Mouse (Mus musculus): Measurements from ENCODE around the gene Hoxd3.

The Hoxd3 gene

DNA sequence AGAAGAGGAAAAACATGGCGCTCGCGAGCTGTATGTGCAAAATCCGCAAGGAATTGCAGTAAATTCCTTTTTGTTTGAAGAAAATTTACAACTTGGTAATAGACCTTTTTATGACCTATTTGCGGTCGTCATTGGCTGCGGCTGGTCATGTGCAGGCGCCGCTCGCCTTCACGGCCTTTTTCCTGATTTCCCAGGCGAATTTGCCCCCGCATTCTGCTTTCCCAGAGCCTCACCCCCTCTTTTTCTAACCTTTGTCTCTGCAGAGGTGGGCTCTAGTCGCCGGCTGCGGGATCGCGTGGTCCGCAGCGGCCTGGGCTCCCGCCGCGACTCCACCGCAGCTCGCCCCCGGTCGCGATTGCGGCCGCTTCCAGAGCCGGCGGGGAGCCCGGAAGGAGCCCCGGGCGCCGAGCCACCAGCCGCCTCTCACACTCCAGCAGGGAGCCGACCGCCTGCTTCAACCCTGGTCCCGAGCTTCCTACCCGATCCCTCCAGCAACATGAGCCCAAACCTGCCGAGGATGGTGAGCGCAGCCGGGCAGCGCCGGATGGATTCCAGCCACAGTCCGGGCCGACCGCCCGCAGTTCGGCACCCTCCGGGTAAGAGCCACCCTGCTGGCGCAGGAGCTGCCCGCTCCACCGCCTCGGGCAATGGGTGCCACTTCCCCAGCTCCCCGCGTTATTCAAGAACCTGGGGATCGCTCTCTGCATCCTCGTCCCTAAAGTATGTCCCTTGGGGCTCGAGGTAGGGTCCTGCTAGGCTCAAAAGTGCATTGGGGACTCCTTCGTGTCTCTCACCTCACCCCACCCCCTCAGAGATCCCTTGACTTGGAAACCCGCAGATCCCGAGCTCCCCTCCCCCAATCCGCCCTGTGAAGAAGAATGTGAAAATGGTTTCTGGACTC, at the start of gene Hoxd3, which contains the start of gene Hoxd4:
TSS of gene Hoxd3 (plus strand) at position 207 of the 901 bp plus-strand sequence.
TSS of gene Hoxd4 (plus strand) at position 209 of the 901 bp plus-strand sequence.
- DNase-seq (ENCODE audit: low spot score): no peak

DNA sequence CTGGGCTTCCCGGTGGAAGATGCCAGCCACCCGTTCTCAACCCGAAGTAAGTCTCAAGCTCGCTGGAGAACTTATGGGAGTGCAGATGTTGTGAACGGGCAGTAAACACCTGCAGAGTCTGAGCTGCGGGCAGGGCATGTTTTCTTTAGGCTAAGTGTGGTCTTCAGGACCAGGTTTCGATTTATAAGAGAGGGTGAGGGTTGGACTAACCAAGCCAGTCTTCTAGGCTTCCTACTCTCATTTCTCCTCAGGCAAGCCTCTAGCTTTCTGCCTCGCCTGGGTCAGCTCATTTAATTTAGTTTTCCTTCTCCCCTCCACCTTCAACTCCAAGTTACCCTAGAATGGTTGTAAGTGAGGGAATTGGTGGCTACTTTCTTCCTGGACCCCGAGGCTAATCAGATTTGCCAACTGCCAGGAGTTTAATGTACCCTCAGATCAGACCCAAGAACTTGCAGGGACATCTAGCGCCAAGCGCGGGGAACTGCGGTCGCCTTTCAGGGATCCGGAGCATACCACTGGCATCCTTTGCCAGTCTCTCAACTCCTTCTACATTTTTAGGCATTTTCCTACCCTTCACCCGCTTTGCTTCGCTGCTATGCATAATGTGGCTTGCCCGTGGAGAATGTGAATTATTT, 48.3 kb upstream of the Hoxd3 start:
- peak; percentile 84 for DNase-seq (ENCODE audit: low spot score)

DNA sequence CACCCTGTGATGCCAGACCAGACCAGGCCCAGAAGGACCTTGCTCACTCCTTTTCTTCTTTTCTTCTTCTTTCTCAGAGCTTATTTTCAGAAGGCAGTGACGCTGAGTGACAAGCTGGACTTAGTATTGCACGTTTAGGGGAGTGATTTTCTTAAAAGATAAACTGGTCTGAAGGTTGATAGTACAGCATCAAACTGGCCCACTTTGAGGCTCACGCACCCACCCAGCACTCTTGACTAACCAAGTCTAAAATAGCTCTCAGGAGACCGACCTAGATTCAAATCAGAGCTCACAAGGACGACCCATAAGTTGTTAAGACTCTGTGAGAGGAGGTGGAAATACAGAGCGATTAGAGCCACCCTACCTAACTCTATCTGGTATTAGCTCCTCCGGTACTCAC, 45.3 kb upstream of the Hoxd3 start:
- DNase-seq (ENCODE audit: low spot score): no peak

DNA sequence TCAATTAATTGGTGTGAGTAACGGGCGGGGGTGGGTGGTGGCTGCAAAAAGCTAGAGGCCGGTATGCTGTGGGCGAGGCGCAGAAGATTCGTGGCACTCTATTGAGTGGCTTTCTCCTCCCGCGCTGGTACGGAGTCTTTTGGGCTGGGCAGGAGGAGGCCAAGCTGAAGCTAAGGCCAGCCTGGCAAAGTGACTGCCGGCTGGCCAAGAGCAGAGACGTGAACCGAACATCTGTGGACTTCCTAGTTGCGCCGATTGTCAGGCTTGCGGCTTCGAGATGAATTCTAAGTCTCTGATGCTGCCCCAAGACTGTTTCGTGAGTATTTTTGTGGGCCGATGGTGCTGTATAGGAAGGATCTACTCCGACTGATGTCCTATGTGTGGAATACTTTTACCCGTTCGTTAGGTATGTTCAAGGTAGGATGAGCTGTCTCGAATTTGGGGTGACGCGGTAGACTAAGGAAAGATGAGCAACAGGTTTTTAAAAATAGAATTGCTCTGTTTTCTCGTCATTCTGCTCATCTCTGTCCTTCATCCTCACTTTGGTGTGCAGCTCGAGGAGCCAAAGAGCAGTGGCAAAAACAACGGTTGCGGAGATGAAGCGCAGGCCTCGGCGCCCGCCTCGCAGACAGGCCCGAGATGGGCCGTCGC, 44.4 kb upstream of the Hoxd3 start:
- no peak for DNase-seq (ENCODE audit: low spot score)

DNA sequence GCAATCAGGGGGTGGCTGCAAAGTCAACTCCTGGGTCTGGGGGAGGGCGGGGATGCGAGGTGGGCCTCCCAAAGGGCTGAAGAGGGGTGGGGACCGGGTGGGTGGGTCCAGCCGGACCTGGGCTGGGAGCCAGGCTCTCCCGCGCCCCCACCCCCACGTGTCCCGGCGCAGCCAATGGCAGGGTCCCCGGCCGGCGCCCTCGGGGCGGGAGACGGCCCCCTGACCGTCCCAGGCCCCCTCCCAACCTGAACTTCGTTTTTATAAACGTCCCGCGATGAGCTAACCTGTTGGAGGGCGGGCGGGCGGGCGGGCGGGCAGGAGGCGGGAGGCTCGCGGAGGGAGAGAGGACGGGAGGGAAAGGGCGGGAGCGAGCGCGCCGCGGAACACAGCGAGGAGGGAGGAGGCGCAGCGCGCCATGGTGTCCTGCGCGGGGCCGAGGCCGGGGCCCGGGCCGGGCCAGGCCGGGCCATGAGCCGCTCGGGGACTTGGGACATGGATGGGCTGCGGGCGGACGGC, 43.8 kb upstream of the Hoxd3 start, which contains the start of gene Hoxd13:
TSS of gene Hoxd13 (plus strand) at position 469 of the 516 bp plus-strand sequence.
- DNase-seq (ENCODE audit: low spot score): no peak

DNA sequence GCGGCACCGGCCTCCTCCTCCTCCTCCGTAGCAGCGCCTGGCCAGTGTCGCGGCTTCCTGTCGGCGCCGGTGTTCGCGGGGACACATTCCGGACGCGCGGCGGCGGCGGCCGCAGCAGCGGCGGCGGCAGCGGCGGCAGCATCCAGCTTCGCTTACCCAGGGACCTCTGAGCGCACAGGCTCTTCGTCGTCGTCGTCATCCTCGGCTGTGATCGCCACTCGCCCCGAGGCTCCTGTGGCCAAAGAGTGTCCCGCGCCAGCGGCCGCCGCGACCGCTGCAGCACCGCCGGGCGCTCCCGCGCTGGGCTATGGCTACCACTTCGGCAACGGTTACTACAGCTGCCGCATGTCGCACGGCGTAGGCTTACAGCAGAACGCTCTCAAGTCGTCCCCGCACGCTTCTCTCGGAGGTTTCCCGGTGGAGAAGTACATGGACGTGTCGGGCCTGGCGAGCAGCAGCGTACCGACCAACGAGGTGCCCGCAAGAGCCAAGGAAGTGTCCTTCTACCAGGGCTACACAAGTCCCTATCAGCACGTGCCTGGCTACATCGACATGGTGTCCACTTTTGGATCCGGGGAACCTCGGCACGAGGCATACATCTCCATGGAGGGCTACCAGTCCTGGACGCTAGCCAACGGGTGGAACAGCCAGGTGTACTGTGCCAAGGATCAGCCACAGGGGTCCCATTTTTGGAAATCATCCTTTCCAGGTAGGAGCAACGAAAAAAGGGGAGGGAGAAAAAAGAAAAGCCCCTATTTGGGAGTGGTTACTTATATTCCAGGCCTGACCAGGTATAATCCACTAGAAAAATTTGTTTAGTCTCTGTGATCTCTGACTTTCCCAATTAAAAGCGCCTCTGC, 43.1 kb upstream of the Hoxd3 start:
- no peak for DNase-seq (ENCODE audit: low spot score)

DNA sequence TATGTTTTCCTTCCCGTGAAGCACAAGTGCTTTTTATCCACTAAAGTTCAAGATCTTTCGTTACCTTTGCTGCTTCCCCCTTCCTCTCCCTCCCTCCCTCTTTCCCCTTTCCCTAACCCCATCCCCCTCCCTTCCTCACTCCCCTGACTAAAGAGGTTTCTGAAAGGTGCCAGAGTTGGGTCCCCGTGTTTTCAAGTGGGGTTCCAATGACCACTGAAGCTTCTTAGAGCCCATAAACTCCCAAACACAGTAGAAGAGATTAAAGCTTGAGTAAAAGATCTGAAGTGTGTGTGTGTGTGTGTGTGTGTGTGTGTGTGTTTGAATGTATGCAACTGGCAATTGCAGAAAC, 42.5 kb upstream of the Hoxd3 start:
- DNase-seq (ENCODE audit: low spot score): no peak

DNA sequence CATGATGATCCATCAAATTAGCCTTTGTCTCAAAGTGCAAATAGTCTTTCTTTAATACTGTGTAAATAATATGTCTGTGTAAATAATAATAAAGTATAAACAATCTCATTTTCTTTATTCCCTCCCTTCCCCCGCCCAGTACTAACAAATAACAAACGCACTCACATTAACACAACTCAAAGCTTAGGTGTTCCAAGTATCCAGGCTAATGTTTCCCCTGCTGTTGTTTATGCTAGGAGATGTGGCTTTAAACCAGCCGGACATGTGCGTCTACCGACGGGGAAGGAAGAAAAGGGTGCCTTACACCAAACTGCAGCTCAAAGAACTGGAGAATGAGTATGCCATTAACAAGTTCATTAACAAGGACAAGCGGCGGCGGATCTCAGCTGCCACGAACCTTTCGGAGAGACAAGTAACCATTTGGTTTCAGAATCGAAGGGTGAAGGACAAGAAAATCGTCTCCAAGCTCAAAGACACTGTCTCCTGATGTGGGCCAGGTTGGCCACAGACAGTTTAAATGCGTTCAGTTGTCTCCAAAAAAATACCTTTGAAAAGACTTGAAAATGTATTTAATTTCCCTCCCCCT, 42.0 kb upstream of the Hoxd3 start:
- no peak for DNase-seq (ENCODE audit: low spot score)

DNA sequence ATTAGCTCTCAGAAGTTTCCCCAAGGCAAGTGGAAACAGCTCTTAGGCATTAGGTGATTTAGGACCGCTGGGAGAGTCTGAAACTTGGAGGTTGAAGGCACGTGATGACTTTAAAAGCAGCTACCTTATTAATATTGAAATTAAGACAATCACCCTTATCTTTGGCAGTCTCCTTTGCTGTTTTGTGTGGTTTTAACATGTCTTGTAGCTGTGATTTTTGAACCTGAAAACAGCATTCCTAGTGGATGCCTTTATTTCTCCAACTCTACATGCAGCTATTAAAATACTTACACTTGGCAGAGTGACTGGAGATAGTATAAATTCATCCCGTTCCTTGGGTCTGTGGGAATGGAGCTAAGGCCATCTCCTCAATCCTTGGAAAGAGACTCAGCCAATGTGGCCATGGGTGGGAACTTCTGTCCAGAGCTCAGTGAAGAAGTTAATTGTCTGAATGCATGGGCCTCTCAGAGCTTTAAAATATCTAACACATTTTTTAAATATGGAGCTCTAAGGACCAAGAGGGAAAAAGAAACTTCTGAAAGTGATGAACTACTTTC, 41.0 kb upstream of the Hoxd3 start:
- DNase-seq (ENCODE audit: low spot score): no peak

DNA sequence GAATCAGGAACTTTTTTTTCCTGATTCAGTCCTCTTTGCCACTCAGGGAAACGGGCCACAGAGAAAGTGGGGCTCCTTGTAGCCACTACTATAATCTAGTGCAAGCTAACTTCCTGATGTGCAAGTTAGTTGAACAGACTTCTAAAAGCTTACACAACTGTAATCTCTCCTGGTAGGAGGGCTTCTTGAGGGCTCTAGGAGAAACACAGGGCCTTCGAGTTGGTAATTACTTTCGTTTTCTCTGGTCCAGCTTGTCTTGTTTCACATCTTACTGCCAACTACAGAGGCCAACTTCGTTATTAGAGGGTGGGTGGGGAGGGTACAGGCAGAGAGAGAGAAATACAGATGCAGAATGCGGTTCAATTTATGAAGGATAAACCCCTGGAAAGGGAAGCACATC, 39.9 kb upstream of the Hoxd3 start:
- no peak for DNase-seq (ENCODE audit: low spot score)

DNA sequence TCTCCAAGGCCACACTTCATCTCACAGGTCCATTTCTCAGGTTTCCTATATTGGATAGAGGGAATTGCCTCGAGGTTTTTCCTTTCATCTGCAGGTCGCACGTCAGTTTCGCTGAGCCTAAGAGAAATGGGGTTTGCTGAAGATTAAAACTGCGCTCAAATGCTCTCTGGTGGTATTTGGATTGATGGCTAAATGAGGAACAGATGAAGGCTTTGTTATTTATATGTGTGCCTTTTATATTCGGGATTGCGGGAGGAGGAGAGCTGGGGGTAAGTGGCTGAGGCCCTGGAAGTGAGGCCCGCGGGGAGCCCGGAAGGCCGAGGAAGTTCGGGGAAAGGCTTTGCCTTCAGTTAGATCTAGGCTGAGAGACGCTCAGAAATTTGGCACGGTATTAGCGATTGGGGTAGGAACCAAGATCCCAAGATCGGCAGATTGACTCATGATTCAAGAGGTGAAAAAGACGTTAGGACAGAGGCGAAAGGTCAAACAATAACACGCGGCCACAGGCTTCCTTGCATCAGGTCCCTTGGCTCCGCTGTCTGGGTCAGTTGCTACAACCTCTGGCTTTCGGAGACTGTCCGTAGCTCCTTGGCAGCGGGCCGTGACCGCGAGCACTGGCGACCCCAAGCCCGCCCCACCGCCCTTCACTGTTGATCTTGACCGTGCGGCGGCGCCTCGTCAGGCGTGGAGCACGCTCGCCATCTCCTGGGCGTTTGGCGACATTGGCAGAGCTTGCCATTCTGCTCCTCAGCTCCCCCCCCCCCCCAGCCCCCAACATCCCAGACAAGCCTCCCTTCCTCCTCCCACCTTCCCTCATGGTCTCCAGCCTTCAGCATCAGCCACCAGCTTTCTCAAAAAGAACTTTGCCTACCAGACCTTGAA, 39.0 kb upstream of the Hoxd3 start:
- peak; percentile 89 for DNase-seq (ENCODE audit: low spot score)

DNA sequence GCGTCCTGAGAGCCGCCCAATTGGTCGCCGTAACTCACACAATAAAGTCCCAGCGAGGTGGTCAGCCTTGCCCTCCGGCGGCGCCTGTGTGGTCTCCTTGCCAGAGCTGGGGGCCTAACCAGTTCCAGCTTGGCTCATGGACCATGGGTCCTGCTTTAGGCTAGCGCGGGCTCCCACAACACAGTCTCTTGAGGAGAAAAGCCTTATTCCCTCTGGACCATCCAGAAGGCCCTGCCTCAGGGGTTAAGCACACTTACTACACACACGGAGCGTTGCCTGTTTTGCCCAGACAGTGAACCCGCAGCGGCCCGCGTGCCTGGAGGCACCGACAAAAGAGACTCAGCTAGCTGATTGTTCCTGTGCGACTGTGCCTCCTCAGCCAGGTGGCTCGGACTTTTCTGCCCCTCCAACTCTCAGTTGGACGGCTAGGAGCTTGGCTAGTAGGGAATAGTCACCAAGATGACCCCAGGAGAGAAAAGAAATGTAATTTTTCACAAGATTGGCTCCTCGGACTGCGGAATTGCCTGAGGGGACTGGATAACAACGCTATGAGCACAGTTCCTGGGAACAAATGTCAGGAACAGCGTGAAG, 37.8 kb upstream of the Hoxd3 start:
- no peak for DNase-seq (ENCODE audit: low spot score)

DNA sequence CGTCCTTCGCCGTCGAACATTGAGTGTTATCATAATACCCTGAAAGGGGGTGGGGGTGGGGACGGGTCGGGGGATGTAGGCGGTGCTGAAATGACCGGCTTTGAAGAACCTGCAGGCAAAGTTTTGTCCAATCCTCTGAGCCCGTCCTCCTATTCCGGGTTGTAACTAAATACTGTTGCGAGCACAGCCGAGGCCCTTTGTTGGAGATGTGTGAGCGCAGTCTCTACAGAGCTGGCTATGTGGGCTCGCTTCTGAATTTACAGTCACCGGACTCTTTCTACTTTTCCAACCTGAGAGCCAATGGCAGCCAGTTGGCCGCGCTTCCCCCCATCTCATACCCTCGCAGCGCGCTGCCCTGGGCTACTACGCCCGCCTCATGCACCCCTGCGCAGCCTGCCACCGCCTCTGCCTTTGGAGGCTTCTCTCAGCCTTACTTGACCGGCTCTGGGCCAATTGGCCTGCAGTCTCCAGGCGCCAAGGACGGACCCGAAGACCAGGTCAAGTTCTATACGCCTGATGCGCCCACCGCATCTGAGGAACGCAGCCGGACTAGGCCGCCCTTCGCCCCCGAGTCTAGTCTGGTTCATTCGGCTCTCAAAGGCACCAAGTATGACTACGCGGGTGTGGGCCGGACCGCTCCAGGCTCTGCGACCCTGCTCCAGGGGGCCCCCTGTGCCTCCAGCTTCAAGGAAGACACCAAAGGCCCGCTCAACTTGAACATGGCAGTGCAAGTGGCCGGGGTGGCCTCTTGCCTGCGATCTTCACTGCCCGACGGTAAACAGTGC, 36.7 kb upstream of the Hoxd3 start, which contains the start of gene Hoxd12:
TSS of gene Hoxd12 (plus strand) at position 133 of the 785 bp plus-strand sequence.
- no peak for DNase-seq (ENCODE audit: low spot score)

DNA sequence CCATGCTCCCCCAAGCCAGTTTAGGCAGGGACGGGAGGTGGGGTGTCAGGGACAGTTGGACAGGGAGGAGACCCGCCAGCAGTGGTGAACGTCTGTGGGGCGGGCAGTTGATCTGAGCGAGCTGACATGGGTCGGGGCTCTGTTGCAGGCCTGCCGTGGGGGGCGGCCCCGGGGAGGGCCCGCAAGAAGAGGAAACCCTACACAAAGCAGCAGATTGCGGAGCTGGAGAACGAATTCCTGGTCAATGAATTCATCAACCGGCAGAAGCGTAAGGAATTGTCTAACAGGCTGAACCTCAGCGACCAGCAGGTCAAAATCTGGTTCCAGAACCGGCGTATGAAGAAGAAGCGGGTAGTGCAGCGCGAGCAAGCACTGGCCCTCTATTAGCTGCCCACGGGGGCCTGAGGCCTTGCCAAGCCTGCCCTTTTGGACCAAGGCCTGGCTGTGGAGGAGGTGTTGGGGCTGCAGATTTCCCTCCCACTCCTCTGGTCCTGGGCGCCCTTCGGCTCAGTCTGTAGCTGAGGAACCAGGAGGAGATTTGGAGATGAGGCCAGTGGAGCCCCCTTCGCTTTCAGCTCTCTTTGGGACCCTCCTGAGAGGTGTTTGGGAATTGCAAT, 36.0 kb upstream of the Hoxd3 start:
- no peak for DNase-seq (ENCODE audit: low spot score)

DNA sequence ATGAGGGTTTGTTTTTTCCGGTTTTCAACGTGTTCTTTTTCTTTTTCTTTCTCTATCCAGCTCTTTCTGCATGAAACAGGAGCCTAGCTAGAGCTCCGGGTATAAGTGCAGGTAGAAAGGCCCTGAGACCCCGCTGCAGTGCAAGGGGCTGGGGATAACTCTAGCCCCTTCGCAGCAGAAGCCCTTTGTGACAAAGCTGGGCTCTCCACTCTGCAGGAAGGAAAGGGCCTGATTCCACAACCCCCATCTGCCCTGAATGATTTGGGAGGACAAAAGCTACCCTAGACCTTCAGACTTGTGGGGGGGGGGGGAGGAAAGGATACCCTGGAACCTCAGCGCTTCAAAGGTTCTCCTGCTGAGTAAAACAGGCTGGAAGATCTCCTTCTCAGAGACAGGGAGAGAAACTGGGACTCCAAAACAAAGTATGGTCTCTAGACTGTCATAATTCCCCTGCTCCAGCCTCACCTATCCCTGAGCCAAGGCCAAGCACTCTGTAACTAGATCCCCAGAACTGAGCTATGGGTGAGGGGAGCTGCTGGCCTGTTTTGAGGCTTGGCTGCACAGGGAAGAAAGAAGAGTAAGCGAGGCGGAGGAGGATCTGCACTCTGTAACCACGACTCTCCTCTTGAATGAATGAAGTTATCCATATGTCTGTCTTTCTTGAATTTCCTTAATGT, 35.2 kb upstream of the Hoxd3 start:
- no peak for DNase-seq (ENCODE audit: low spot score)

DNA sequence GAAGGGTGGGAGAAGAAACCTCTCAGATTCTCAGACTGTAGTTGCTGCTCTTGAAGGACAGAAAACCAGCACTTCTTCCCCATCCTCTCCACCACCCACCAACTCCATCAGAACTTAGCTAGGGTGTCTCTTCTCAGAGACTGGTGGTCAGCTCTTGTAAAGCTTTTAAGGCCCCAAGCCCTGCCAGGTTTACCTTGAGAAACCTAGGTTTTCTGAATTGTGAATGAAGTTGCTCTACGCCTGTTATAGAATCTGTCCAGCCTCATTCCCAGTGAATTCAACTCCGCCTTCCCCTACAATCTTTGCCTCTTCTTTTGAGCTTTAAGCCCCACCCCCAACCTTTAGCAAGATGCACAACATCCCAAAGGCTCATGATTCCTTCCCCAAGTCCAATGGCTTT, 34.6 kb upstream of the Hoxd3 start:
- no peak for DNase-seq (ENCODE audit: low spot score)

DNA sequence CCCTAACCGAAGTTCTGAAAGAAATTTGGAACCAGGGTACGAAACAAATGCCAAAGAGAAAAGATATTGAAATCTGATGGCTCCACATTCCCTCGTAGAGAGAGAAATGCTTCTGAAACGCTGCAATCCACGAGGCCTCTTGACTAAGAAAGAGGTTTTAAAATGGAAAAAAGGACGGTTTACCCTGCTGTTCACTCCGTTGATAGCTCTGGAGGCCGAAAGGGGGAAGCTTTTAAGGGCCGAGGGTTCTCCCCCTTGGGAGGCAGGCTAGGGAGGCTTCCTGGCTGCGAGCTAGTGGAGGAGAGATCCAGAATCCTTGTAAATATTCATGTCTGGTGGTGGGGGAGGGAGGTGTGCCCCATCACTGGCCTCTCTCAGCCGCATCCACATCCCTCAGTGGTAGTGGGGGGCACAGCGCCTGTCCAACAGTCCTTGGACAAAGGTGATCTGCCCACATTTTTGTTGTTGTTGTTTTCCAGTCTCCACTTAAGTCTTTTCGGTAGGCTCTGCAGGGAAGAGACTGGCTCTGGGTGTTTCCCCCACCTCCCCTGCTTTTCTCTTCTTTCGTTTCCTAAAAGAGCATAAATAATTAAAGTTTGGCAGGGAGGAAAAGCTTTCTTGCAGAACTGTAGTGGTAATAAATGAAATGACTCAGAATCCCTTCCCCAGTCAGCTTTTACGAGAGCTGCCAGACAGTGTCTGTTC, 32.7 kb upstream of the Hoxd3 start, which contains the start of gene Hoxd11:
TSS of gene Hoxd11 (plus strand) at position 667 of the 705 bp plus-strand sequence.
- DNase-seq (ENCODE audit: low spot score): no peak

All from embryo, embryonic 10.5 days (tissue).